Mouse (Mus musculus) hindbrain, embryonic 13.5 days (tissue): ENCODE results near the gene Opn4. TPM values are rescaled to one million over a fixed set of nuclear protein-coding genes. Genes with fewer than 3 reads are reported as not detected.

Experiments
- ATAC-seq: fragments of 200-750 bp; cut with Nextera tagmentation; 2 replicates; pipeline ENCODE4 v1.8.0; 2017; ENCODE audit warnings: moderate TSS enrichment; ENCODE audit not compliant: low FRiP score
- H3K27ac ChIP-seq: fragments of 300-500 bp; sonication (generic); 2 replicates; pipeline ENCODE4 v1.5.1; 2015; ENCODE audit warnings: inconsistent platforms, mild to moderate bottlenecking, moderate library complexity
- H3K27me3 ChIP-seq: fragments of 300-500 bp; sonication (generic); 2 replicates; pipeline ENCODE4 v1.6.1; 2015; ENCODE audit warnings: mild to moderate bottlenecking, inconsistent platforms
- H3K36me3 ChIP-seq: fragments of 300-500 bp; sonication (generic); 2 replicates; pipeline ENCODE4 v1.6.1; 2015; ENCODE audit warnings: mild to moderate bottlenecking, inconsistent platforms
- H3K4me1 ChIP-seq: fragments of 300-500 bp; sonication (generic); replicated peaks from 2 replicates; pipeline ENCODE4 v1.6.1; 2015; ENCODE audit warnings: inconsistent platforms
- H3K4me2 ChIP-seq: fragments of 300-500 bp; sonication (generic); 2 replicates; pipeline ENCODE4 v1.6.1; 2015; ENCODE audit warnings: inconsistent platforms, mild to moderate bottlenecking, moderate library complexity
- H3K4me3 ChIP-seq: fragments of 300-500 bp; sonication (generic); 2 replicates; pipeline ENCODE4 v1.5.1; 2015; ENCODE audit warnings: mild to moderate bottlenecking, inconsistent platforms
- H3K9ac ChIP-seq: fragments of 300-500 bp; sonication (generic); 2 replicates; pipeline ENCODE4 v1.6.1; 2015; ENCODE audit warnings: mild to moderate bottlenecking, inconsistent platforms
- H3K9me3 ChIP-seq: fragments of 300-500 bp; sonication (generic); 2 replicates; pipeline ENCODE4 v1.6.1; 2016; ENCODE audit warnings: inconsistent platforms
- WGBS: fragments of 180-500 bp; shearing (Covaris S2); methylation state at CpG from one replicate; pipeline ENCODE4 v1.1.7; 2015; 5-methylcytosine and 5-hydroxymethylcytosine counted together
- polyA plus RNA-seq: library from polyadenylated mRNA; unstranded; fragments of >200 nt; fragmentation: Nextera tagmentation; extraction: Ambion mirVana; gene quantifications from 2 replicates; pipeline ENCODE4 v1.2.1, GENCODE M21; 2015

Gene Opn4
- polyA plus RNA-seq, 1 experiment from 2014 or later: not detected

GRCm38 (mm10) chr14:34570294-34570693, 29.6 kb downstream of the Opn4 start:
- Histone ChIP-seq H3K27ac (no peak overlapping the region), H3K9ac (no peak overlapping the region; the same call in 1 of the 2 replicates), H3K4me2 (peak overlapping the region; percentile 61), H3K4me1 (peaks cover 13% of the 10 kb centered on the region), H3K9me3 (no peaks in the 10 kb centered on the region), H3K36me3 (no peaks in the 10 kb centered on the region), H3K4me3 (peak overlapping the region; percentile 40), H3K27me3 (0 out of 2 replicates have a peak, but pooled peaks cover 13% of the 10 kb centered on the region)
- 2% methylated on average over 6 of the region's 6 CpGs for WGBS
- peak; percentile 79 for ATAC-seq

DNA sequence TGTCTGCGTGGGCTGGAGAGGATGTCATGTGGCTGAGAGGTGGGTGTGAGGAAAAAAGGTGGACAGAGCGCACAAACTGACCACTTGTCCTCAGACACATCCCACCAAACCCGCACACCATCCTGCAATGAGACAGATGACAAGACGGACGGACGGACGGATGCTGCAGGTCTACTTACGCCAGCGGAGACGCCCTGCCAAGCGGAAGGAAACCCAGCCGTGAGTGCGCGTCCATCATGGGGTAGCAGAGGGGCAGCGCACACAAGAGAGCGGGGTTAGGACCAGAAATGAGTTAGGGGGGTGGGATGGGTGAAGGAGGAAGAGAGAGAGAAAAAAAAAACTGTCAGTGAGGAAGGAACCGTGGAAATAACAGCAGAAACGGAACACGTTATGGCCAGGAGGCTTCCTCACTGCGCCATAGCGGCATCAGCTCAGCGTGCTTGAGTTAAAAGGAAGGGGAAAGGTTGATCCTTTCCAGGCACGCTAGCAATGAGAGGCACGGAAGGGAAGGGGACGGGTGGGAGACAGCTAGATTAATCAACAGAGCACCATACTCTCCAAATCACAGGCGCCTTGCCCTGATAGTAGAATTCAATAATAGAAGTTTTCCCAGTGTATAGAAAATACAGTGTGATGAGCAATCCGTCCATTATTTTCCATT, 30.3 kb downstream of the Opn4 start:
- H3K4me2 ChIP-seq: peak overlapping the region; percentile 61
- WGBS: 40% methylated on average over 27 of the region's 27 CpGs
- ATAC-seq: 0 out of 2 replicates have a peak, but pooled peaks have one; percentile 43
- H3K4me1 ChIP-seq: peaks cover 13% of the 10 kb centered on the region
- H3K27me3 ChIP-seq: 0 out of 2 replicates have a peak, but pooled peaks cover 13% of the 10 kb centered on the region
- H3K27ac ChIP-seq: no peak overlapping the region
- H3K4me3 ChIP-seq: peak overlapping the region; percentile 40
- no peaks in the 10 kb centered on the region for H3K9me3 ChIP-seq
- H3K36me3 ChIP-seq: no peaks in the 10 kb centered on the region
- H3K9ac ChIP-seq: peak overlapping the region; percentile 66

DNA sequence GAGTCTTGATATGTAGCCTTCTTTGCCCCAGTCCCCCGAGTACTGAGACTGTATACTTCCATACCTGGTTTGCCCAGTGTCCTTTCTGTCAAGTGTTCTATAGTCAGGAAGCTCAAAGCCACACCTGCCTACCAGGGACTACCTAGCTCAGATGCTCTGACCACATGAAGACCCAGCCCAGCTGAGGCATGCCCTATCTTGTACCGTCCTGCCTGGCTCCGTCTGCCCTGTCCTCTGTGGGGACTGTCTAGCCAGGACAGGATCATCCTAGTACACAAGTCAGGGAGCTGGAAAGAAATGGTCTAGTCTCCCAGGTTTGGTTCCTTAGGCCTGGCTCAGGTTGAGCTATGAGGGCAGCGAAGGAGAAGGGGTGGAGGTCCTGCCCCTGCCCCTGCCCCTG, 31.3 kb downstream of the Opn4 start:
- no peak overlapping the region for H3K4me3 ChIP-seq
- ATAC-seq: no peak
- 82% methylated on average over 4 of the region's 4 CpGs for WGBS
- peaks cover 13% of the 10 kb centered on the region for H3K4me1 ChIP-seq
- H3K36me3 ChIP-seq: no peaks in the 10 kb centered on the region
- H3K9ac ChIP-seq: no peak overlapping the region; the same call in 1 of the 2 replicates
- H3K9me3 ChIP-seq: no peaks in the 10 kb centered on the region
- H3K27me3 ChIP-seq: 0 out of 2 replicates have a peak, but pooled peaks cover 13% of the 10 kb centered on the region
- no peak overlapping the region for H3K27ac ChIP-seq
- no peak overlapping the region for H3K4me2 ChIP-seq

DNA sequence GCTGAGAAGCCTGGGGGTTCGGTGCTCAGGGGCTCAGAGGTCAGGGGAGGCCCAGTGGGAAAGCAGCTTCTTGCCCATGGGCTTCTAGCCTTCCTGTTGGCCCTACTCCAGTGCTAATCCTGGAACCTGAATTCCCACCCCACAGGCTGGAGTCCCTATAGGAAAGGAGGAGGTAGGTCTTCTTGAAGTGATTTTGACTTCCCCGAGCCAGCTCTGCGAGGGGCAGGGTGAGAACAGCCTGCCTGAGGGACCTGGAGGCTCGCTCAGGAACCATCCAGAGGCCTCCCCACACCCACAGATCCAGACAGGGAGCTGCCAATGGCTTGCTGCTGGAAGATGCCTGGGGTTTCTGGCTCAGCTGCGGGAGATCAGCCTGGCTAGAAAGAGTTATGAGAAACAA, 32.2 kb downstream of the Opn4 start:
- Histone ChIP-seq H3K9ac (no peak overlapping the region), H3K27ac (no peak overlapping the region), H3K36me3 (no peaks in the 10 kb centered on the region), H3K4me1 (peaks cover 10% of the 10 kb centered on the region), H3K4me2 (no peak overlapping the region), H3K27me3 (0 out of 2 replicates have a peak, but pooled peaks cover 13% of the 10 kb centered on the region), H3K9me3 (no peaks in the 10 kb centered on the region), H3K4me3 (no peak overlapping the region)
- ATAC-seq: no peak
- 66% methylated on average over 5 of the region's 5 CpGs for WGBS

DNA sequence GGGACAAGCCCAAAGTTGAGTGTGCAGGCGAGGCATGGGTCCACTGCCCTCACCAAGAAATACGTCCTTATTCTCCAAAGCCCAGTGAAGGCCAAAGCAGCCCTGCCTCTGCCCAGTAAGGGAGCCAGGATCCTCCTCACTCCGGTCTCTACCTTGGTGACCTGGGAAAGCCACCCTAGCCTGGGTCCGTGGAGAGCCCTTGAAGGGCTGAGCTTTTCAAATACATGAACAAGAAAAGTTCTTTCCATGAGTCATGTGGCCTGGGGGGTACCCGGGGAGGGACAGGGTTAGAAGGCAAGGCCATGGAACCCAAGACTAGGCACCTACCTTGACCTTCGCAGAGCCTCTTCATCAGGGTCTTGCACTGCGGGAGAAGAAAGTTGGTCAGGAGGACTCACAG, 33.4 kb downstream of the Opn4 start:
- Histone ChIP-seq H3K9ac (no peak overlapping the region), H3K27ac (no peak overlapping the region), H3K4me2 (no peak overlapping the region), H3K4me1 (peaks cover 10% of the 10 kb centered on the region), H3K4me3 (no peak overlapping the region), H3K9me3 (no peaks in the 10 kb centered on the region), H3K36me3 (no peaks in the 10 kb centered on the region), H3K27me3 (0 out of 2 replicates have a peak, but pooled peaks cover 13% of the 10 kb centered on the region)
- ATAC-seq: no peak
- 95% methylated on average over 7 of the region's 7 CpGs for WGBS

- peaks cover 10% of the 10 kb centered on the region for H3K4me1 ChIP-seq
- H3K27me3 ChIP-seq: 0 out of 2 replicates have a peak, but pooled peaks cover 13% of the 10 kb centered on the region
- H3K9me3 ChIP-seq: no peaks in the 10 kb centered on the region
- no peak overlapping the region for H3K9ac ChIP-seq
- H3K4me3 ChIP-seq: no peak overlapping the region
- no peak overlapping the region for H3K4me2 ChIP-seq
- ATAC-seq: no peak
- no peak overlapping the region for H3K27ac ChIP-seq
- H3K36me3 ChIP-seq: no peaks in the 10 kb centered on the region
- 73% methylated on average over 17 of the region's 17 CpGs for WGBS
Measured at GRCm38 (mm10) chr14:34565711-34566110, 34.2 kb downstream of the Opn4 start.

- no peak overlapping the region for H3K9ac ChIP-seq
- no peak overlapping the region for H3K27ac ChIP-seq
- H3K4me1 ChIP-seq: peaks cover 6% of the 10 kb centered on the region
- no peak overlapping the region for H3K4me2 ChIP-seq
- H3K36me3 ChIP-seq: no peaks in the 10 kb centered on the region
- H3K27me3 ChIP-seq: 0 out of 2 replicates have a peak, but pooled peaks cover 13% of the 10 kb centered on the region
- no peak for ATAC-seq
- no peaks in the 10 kb centered on the region for H3K9me3 ChIP-seq
- H3K4me3 ChIP-seq: no peak overlapping the region
- WGBS: 64% methylated on average over 5 of the region's 5 CpGs
Measured at GRCm38 (mm10) chr14:34564646-34565045, 35.3 kb downstream of the Opn4 start.

DNA sequence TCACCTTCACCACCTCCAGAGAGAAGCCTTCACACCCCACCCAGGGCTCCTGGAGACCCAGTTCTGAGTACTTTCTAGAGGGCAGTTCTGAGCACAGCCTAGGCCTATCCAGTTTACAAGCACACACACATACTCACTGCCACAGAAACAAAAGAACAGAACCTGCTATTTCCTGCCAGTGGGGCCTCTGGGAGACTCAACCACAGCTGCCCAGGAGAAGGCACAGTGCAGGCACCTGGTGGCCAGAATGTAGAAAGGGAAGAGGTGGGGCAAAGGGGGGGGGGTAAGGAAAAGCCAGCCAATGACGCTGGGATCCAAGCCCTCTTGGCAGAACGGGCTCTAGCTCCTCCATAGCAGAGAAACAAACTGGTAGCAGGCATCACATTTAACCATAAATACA, 37.5 kb downstream of the Opn4 start:
- Histone ChIP-seq H3K9ac (no peak overlapping the region), H3K27ac (no peak overlapping the region), H3K4me1 (no peaks in the 10 kb centered on the region), H3K27me3 (0 out of 2 replicates have a peak, but pooled peaks cover 3% of the 10 kb centered on the region), H3K4me2 (no peak overlapping the region), H3K4me3 (no peak overlapping the region), H3K36me3 (no peaks in the 10 kb centered on the region), H3K9me3 (no peaks in the 10 kb centered on the region)
- no peak for ATAC-seq
- 29% methylated on average over 2 of the region's 2 CpGs for WGBS

DNA sequence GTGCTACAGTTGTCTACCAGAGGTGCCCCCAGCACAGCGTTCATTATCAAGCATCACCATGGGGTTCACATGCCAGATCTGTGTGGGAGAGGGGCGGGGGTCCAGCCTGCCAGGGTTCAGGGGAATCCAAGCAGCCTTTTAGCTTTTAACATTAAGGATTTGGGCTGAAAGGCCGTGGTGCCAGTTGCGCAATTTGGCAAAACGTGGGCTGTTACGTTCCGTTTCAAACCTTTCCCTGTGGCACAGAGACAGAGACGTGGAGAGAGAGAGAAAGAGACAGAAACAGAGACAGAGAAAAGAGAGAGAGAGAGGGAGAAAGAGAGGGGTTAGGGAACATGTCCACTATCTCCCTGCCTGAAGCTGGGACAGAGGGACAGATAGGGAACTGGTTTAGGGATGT, 38.3 kb downstream of the Opn4 start:
- ATAC-seq: no peak
- Histone ChIP-seq H3K4me2 (no peak overlapping the region), H3K27me3 (no peaks in the 10 kb centered on the region), H3K9me3 (no peaks in the 10 kb centered on the region), H3K9ac (no peak overlapping the region), H3K27ac (no peak overlapping the region), H3K36me3 (no peaks in the 10 kb centered on the region), H3K4me1 (no peaks in the 10 kb centered on the region), H3K4me3 (no peak overlapping the region)
- 92% methylated on average over 8 of the region's 8 CpGs for WGBS

DNA sequence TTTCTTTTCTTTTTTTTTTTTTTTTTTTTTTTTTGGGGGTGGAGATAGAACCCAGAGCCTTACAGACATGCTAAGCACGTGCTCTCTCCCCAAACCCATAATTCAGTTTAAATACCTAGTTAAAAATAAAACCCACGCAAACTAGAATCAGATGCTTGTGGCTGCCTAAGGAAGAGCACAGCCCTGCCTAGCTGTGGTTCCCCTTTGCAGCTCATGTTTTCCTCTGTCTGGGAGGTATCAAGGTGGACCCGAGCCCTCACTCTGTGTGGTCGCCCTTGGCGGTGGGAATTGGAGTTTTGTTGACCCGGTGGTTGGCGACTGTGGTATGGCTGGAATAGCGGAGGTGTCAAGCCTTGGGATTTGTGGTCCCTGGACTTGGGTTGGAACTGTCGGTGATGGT, 41.0 kb downstream of the Opn4 start:
- H3K4me3 ChIP-seq: no peak overlapping the region
- no peak overlapping the region for H3K9ac ChIP-seq
- H3K4me2 ChIP-seq: no peak overlapping the region
- H3K36me3 ChIP-seq: no peaks in the 10 kb centered on the region
- ATAC-seq: no peak
- WGBS: 98% methylated on average over 9 of the region's 9 CpGs
- H3K4me1 ChIP-seq: 0 out of 2 replicates have a peak, but pooled peaks cover 4% of the 10 kb centered on the region
- no peak overlapping the region for H3K27ac ChIP-seq
- H3K9me3 ChIP-seq: no peaks in the 10 kb centered on the region
- 0 out of 2 replicates have a peak, but pooled peaks cover 2% of the 10 kb centered on the region for H3K27me3 ChIP-seq

GRCm38 (mm10) chr14:34555211-34555610, 44.7 kb downstream of the Opn4 start:
- peak overlapping the region; percentile 8; the same call in 1 of the 2 replicates for H3K27ac ChIP-seq
- 61% methylated on average over 13 of the region's 13 CpGs for WGBS

DNA sequence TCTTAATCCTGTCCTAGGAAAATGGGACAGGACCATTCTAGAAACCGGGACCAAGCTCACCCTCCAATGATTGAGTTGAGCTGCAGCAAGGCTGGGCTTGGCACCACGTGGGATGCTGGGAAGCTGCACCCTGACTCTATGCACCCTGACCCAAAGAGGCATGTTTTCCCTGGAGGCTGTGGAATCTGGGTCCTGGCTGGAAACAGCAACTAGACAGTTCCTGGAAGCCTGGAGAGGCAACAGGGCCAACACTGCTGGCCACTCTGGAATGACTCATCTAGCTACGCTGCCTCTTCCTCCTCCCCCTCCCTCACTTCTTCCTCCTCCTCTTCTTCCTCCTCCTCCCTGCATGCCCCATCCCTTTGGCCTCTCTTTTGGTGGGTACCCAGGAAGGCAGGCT, 45.9 kb downstream of the Opn4 start:
- 76% methylated on average over 3 of the region's 3 CpGs for WGBS
- no peak for ATAC-seq

More at GRCm38 (mm10) chr14:34555211-34555610, 44.7 kb downstream of the Opn4 start:
- Histone ChIP-seq H3K4me1 (0 out of 2 replicates have a peak, but pooled peaks cover 4% of the 10 kb centered on the region), H3K36me3 (no peaks in the 10 kb centered on the region), H3K27me3 (0 out of 2 replicates have a peak, but pooled peaks cover 5% of the 10 kb centered on the region), H3K4me3 (no peak overlapping the region), H3K4me2 (no peak overlapping the region), H3K9me3 (no peaks in the 10 kb centered on the region), H3K9ac (0 out of 2 replicates have a peak overlapping the region, but pooled peaks have one; percentile 39)
- no peak for ATAC-seq

More for the DNA sequence above, 45.9 kb downstream of the Opn4 start:
- H3K4me3 ChIP-seq: no peak overlapping the region
- no peak overlapping the region for H3K4me2 ChIP-seq
- no peak overlapping the region for H3K9ac ChIP-seq
- 0 out of 2 replicates have a peak, but pooled peaks cover 6% of the 10 kb centered on the region for H3K4me1 ChIP-seq
- no peak overlapping the region for H3K27ac ChIP-seq
- 0 out of 2 replicates have a peak, but pooled peaks cover 5% of the 10 kb centered on the region for H3K27me3 ChIP-seq
- H3K36me3 ChIP-seq: no peaks in the 10 kb centered on the region
- H3K9me3 ChIP-seq: no peaks in the 10 kb centered on the region
